Mouse (Mus musculus) olfactory bulb, adult 2 months (tissue): ENCODE measurements around the gene Jph3.

Experiments
- CTCF ChIP-seq: fragments of 200-500 bp; IDR thresholded peaks from 2 replicates; pipeline ENCODE4 v1.5.1; 2012; ENCODE audit warnings: low read depth, mild to moderate bottlenecking, low read length, moderate library complexity; ENCODE audit not compliant: insufficient read depth
- POLR2A ChIP-seq: fragments of 200-500 bp; IDR thresholded peaks from 2 replicates; pipeline ENCODE4 v1.6.1; 2012; ENCODE audit warnings: mild to moderate bottlenecking, low read depth, low read length, moderate library complexity; ENCODE audit not compliant: insufficient read depth

- TF ChIP-seq CTCF (no peak), POLR2A (no peak)
These were observed 91.9 kb downstream of the Jph3 start for GRCm38 (mm10) chr8:121821320-121821719.
